Mouse (Mus musculus): ENCODE results near the gene Higd1c.
"Not testable (repeated sequence)": the region's sequence is repeated elsewhere in the genome, so short reads cannot be mapped to it uniquely, and the experiment has no call there.

The Higd1c gene

GRCm38 (mm10) chr15:100364242-100364641, at the start of gene Higd1c:
Gene Higd1c, plus strand, starts transcription at chr15:100364542.
- in situ Hi-C loops (cut with MboI, MseI): loop anchor here (10.0 to 25.0 kb wide), 2 partner anchors 102 to 161 kb away; no protein-coding TSS in a partner anchor

- in situ Hi-C loops (cut with MboI, MseI): not testable (repeated sequence)
Measured at GRCm38 (mm10) chr15:100318014-100318671, 46.2 kb upstream of the Higd1c start.

- in situ Hi-C loops (cut with MboI, MseI): loop anchor here (5.0 kb wide), 1 partner anchor 132 kb away; no protein-coding TSS in a partner anchor
Measured at GRCm38 (mm10) chr15:100319884-100320283, 44.5 kb upstream of the Higd1c start.

GRCm38 (mm10) chr15:100320295-100320905, 43.9 kb upstream of the Higd1c start:
- in situ Hi-C loops (cut with MboI, MseI): loop anchor here (5.0 kb wide), 1 partner anchor 132 kb away; no protein-coding TSS in a partner anchor

DNA sequence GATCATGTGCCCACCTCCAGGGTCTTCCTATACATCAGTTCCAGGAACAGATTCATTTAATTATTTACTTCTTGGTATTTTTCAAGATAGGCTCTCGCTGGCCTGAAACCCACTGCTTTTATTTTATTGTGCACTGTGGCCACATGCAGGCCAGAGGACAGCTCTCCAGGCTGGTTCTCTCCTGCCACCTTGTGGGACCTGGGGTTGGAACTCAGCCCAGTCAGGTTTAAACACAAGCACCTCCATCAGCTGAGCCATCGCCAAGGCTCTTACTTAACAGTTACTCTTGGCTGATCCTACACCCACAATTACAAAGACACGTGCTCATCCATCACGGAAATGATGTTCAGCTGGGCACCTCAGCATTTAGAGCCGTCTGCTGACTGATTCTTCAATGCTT, 43.2 kb upstream of the Higd1c start:
- in situ Hi-C loops (cut with MboI, MseI): loop anchor here (5.0 kb wide), 1 partner anchor 131 kb away; no protein-coding TSS in a partner anchor

DNA sequence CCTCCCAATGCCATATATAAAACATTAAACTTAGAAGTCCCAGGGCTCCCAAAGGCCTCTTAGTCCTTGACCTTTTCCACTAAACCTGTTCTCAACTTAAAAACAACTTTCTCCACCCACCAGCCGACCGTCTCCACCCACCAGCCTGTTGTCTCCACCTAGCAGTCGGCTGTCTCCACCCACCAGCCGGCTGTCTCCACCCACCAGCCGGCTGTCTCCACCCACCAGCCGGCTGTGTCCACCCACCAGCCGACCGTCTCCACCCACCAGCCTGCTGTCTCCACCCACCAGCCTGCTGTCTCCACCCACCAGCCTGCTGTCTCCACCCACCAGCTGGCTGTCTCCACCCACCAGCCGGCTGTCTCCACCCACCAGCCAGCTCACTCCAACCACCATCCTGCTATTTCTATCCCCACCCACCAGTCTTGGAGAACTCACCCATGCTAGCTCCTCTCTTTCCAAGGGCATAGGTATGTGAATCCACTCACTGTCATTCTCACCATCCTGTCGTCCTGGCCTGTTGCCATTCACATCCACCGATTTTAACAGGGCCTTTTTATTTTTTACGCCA, 40.2 kb upstream of the Higd1c start:
- in situ Hi-C loops (cut with MboI, MseI): loop anchor here (5.0 kb wide), 1 partner anchor 128 kb away; no protein-coding TSS in a partner anchor

DNA sequence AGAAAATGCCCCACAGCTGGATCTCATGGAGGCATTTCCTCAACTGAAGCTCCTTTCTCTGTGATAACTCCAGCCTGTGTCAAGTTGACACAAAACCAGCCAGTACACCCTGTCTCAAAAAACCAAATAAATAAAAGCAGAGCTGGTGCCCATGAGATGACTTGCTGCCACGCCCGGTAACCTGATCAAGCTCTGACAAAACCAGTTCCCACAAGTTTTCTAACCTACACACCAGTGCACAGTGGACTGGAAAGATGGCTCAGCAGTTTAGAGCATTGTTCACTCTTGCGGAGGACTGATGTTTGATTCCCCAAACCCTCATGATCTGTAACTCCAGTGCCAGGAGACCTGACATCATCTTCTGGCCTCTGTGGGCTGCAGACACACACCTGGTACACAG, 39.1 kb upstream of the Higd1c start:
- in situ Hi-C loops (cut with MboI, MseI): no loop called here

DNA sequence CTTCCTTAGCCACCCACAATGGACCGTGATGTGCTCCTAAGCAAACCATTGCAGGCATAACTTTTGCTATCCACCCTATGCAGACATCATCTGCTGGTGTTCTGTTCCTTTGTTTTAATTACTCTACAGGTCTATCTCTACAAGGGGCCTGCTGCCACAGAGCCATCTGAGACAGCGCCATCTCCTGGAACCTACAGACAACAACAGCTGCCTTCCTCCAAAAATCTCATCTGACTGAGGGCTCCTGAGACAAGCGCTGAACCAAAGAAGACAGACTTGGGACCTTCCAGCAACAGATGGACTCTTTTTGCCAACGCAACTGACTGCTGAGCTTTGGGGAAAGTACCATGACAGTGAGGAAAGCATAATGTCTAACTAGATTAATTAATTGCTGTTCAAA, 36.3 kb upstream of the Higd1c start:
- in situ Hi-C loops (cut with MboI, MseI): not testable (repeated sequence)

- in situ Hi-C loops (cut with MboI, MseI): not testable (repeated sequence)
Measured at GRCm38 (mm10) chr15:100329336-100329735, 35.0 kb upstream of the Higd1c start.

GRCm38 (mm10) chr15:100330739-100331138, 33.6 kb upstream of the Higd1c start:
- in situ Hi-C loops (cut with MboI, MseI): loop anchor here (5.0 kb wide), 1 partner anchor 47 kb away; no protein-coding TSS in a partner anchor

DNA sequence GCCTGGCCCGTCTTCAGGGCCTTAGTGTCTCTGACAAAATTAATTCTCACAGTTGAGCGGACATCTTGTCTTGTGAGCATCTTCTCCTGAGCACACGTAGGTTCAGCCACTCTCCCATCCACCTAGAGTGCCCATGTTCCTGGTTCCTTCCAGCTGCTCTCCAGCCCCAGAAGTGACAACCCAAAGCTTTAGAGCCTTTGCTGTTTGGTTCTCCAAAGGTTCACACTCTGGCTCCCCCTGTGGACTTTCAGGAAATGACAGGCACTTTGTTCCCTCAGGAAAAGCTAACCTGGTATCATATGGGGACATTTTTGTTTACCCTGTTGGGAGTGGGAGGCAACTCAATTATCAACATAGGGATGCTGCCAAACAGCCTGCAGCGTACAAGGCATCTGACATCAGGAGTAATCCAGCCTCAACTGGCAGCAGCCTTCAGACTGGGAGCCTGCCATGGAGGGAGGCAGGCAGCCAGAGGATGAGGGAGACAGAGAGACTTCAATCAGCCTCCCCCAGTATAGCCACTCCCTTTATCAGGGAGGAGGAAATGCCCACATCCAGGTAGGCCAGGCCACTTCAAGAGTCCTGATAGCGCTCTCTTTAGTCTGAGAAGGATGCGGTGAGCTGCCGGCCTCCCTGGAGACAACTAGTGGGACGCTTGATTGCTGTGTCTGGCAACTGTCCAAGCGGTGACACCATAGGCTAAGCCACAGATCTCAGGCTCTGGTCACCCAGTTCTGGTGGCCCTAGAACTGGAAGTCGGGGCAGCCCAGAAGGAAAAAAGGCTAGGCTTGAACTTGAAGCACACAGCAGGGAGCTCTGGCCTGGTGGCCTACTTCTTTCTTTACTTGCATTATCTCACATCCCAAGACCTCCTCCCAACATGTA, 32.0 kb upstream of the Higd1c start:
- in situ Hi-C loops (cut with MboI, MseI): loop anchor here (5.0 kb wide), 1 partner anchor 45 kb away; no protein-coding TSS in a partner anchor

- in situ Hi-C loops (cut with MboI, MseI): loop anchor here (5.0 kb wide), 1 partner anchor 43 kb away; no protein-coding TSS in a partner anchor
Measured at GRCm38 (mm10) chr15:100334629-100335028, 29.7 kb upstream of the Higd1c start, which contains the start of gene Mettl7a3. Gene Mettl7a3, plus strand, starts transcription at chr15:100334929.

GRCm38 (mm10) chr15:100337328-100337727, 27.0 kb upstream of the Higd1c start:
- in situ Hi-C loops (cut with MboI, MseI): not testable (repeated sequence)

GRCm38 (mm10) chr15:100337847-100338246, 26.5 kb upstream of the Higd1c start:
- in situ Hi-C loops (cut with MboI, MseI): not testable (repeated sequence)

DNA sequence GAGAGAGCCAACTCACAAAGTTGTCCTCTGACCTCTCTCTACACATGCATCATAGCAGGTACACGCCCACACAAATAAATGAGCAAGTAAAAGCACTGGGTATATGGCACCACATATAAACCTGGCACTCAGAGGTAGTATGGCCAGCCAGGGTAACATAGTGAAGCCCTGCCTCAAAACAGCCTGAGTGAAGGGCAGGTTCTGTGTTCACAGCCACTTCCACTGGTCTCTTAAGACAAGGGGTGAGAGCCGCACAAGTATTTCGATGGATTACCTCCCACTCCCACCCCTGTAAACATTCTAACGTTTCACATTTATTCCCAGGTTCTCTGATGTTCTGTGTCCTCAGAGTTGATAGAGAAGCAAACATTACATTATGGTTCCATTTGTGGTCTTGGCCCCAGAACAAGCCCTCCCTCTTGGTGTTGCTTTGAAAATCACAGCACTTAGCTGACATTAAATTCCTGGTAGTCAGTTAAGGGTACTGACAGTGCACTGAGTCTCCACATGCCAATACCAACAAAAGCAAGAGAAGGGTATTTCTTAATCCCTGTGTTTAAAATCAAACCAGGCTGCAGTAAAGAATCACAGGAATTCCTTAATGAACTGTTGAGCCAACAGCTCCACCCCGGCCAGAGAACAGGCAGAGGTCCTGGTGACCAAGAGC, 22.9 kb upstream of the Higd1c start:
- in situ Hi-C loops (cut with MboI, MseI): not testable (repeated sequence)

- in situ Hi-C loops (cut with MboI, MseI): no loop called here
Measured at GRCm38 (mm10) chr15:100345484-100345883, 18.9 kb upstream of the Higd1c start.

DNA sequence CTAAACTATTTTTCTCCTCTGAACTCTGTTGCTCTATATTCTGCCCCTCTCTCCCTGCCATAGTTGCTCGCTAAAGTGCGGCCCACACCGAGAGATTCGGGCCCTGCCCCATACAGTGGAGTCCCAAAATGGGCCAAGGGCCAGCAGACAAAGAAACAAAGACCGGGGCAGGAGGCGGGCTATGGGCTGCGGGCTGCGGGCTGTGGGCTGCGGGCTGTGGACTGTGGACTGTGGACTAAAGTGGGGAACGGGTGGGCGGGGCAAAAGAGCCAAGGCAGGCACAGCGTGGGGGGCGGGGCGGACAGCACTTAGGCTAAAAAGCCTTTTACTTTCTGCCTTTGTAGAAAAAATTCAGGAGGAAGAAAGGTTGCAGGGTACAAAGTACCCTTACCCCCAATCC, 17.6 kb upstream of the Higd1c start:
- in situ Hi-C loops (cut with MboI, MseI): no loop called here

DNA sequence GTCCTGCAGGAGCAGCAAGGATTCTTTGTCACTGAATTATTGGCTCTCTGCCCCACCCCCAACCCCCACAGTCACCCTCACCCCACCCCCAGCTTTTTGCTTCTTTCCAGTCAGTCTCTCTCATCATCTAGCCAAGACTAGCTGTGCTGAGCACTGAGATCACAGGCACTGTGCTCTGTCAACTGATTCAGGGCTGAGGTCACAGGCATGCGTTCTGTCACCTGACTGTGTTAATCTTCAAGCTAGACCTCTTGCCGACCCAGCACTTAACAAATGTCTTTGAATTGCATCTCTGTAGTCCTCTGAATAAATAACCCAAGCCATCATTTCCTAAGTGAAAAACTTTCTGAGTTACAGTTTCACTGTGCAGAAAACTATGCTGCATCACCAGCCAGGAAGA, 14.8 kb upstream of the Higd1c start:
- in situ Hi-C loops (cut with MboI, MseI): no loop called here

DNA sequence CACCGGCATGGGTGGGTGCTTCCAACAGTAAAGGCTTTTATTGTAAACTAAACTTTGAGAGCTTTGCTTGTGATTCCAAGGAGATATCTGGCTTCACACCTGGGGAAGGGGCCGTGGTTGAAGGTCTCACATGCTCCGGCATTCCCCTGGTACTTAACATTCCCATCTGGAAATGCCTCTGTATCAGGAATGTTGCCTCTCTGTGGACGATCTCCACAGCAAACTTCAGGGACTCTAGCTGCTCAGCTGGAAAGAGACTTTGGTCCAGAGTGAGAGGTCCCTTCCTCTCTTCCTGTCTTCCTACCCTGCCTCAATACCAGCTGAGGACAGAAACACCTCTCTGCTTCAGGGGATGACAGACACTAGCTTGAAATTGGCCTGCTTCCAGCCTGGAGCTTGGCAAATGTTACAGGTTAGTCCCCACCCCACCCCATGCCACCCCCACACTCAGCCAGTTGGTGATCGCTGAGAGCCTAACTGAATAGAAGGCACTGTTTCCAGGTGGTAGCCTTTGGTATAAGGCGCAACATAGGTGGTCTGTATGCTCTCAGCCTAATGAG, 12.8 kb upstream of the Higd1c start:
- in situ Hi-C loops (cut with MboI, MseI): loop anchor here (25.0 kb wide), 1 partner anchor 89 kb away; no protein-coding TSS in a partner anchor

DNA sequence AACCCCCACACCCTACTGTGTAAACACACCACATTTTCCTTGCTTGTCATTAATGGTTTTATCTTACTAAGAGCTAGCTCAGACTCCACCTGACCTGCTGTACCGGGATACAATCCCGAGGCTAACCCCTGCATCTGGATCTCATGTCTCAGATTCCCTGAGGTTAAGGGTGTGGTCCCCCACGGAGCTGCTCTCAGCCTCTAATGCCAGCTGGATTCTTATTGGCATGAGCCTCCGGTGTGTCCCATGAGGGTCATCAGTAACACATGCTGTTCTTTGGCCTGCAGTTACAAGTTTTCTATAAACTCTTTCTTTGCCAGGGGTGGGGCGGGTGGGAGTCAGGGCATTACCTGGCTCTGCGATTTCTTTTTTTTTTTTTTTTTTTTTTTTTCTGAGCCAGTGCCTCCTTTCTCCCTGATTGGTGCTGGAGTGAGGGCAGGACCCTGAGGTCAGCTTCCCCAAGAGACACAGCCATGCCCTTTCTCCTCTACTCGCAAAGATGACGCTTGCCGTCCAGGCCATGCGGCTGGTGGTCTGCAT, 11.6 kb upstream of the Higd1c start, which contains the start of the genes Methig1 and Mettl7a2:
Gene Methig1, plus strand, starts transcription at position 439 of the 540 bp plus-strand sequence.
Gene Mettl7a2, plus strand, starts transcription at position 490 of the 540 bp plus-strand sequence.
- in situ Hi-C loops (cut with MboI, MseI): loop anchor here (25.0 kb wide), 1 partner anchor 90 kb away; no protein-coding TSS in a partner anchor
